Mouse (Mus musculus) embryonic facial prominence, embryonic 11.5 days (tissue): ENCODE results near the gene Tnni1. TPM values are rescaled to one million over a fixed set of nuclear protein-coding genes. Genes with fewer than 3 reads are reported as not detected.

Source experiments
- ATAC-seq: fragments of 200-750 bp; cut with Nextera tagmentation; replicated peaks from 2 replicates; pipeline ENCODE4 v1.8.0; 2017; ENCODE audit warnings: low read depth; ENCODE audit not compliant: insufficient number of reproducible peaks, low FRiP score, low TSS enrichment
- DNase-seq: peaks from one replicate; pipeline ENCODE4 v3.0.0-alpha.2; 2015; ENCODE audit warnings: low spot score
- H3K27ac ChIP-seq: fragments of 300-500 bp; sonication (generic); replicated peaks from 2 replicates; pipeline ENCODE4 v1.5.1; 2014; ENCODE audit warnings: mild to moderate bottlenecking, low read depth, low read length, control low read depth
- H3K27me3 ChIP-seq: fragments of 300-500 bp; sonication (generic); 2 replicates; pipeline ENCODE4 v1.6.1; 2014; ENCODE audit warnings: mild to moderate bottlenecking, low read length, moderate library complexity, mixed read lengths; ENCODE audit not compliant: control insufficient read depth, insufficient read depth
- H3K36me3 ChIP-seq: fragments of 300-500 bp; sonication (generic); replicated peaks from 2 replicates; pipeline ENCODE4 v1.6.1; 2014; ENCODE audit warnings: low read depth, mild to moderate bottlenecking, low read length, moderate library complexity, mixed read lengths; ENCODE audit not compliant: control insufficient read depth, insufficient read depth
- H3K4me1 ChIP-seq: fragments of 300-500 bp; sonication (generic); 2 replicates; pipeline ENCODE4 v1.6.1; 2014; ENCODE audit warnings: low read length, mixed read lengths; ENCODE audit not compliant: control insufficient read depth, insufficient read depth
- H3K4me2 ChIP-seq: fragments of 300-500 bp; sonication (generic); 2 replicates; pipeline ENCODE4 v1.6.1; 2014; ENCODE audit warnings: low read depth, mild to moderate bottlenecking, control low read depth, low read length, moderate library complexity
- H3K4me3 ChIP-seq: fragments of 300-500 bp; sonication (generic); 2 replicates; pipeline ENCODE4 v1.5.1; 2014; ENCODE audit warnings: low read depth, low read length, control low read depth
- H3K9ac ChIP-seq: fragments of 300-500 bp; sonication (generic); replicated peaks from 2 replicates; pipeline ENCODE4 v1.6.1; 2014; ENCODE audit warnings: mild to moderate bottlenecking, control low read depth, low read length
- H3K9me3 ChIP-seq: fragments of 300-500 bp; sonication (generic); replicated peaks from 2 replicates; pipeline ENCODE4 v1.6.1; 2016; ENCODE audit warnings: mild to moderate bottlenecking, low read length, inconsistent platforms, mixed read lengths; ENCODE audit not compliant: control insufficient read depth
- WGBS: fragments of 180-500 bp; shearing (Covaris S2); extraction: QIAGEN DNeasy Blood & Tissue Kit; methylation state at CpG from one replicate; pipeline ENCODE4 v1.1.7; 2014; 5-methylcytosine and 5-hydroxymethylcytosine counted together
- polyA plus RNA-seq: library from polyadenylated mRNA; unstranded; fragments of >200 nt; fragmentation: Nextera tagmentation; extraction: Ambion mirVana; gene quantifications from 2 replicates; pipeline ENCODE4 v1.2.1, GENCODE M21; 2014

Gene Tnni1
- 12.5 and 19.1 TPM in 2 replicates for polyA plus RNA-seq

DNA sequence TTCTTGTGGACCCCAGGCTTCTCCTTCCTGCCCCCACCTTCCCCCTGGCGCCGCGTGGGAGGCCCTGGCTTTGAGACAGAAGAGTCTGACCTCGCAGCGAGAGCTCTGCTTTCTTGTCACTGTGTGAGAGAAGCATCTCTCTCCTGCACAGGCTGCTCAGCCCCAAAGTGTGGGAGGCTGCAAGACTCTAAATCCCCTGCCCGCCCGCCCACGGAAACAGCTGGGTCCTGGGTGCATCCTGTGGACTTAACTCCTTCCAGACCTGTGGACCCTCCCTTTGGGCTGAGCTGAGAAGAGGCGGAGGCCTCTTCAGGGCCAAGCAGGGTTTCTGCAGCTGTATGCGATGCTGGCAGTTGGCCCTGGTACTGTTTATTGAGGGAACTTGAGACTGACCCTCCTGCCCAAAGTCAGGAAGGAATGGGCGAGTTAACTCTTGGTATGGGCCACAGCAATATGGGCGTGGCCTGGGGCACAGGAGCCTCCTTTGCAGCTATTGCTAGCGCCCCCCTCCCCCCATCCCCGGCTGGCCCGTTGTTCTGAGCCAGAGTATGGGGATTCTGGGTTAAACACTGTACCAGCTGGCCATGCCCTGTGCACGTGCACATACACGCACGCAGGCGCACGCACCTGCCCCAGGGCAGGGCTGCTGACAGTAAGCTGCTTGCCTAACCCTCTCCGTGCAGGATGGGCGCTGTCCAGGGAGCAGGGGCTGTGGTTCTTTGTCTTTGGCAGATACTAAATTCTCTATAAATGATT is at the start of gene Tnni1:
TSS of gene Tnni1 (plus strand) at position 655 of the 756 bp plus-strand sequence.
- DNase-seq (peak; percentile 43), ATAC-seq (0 out of 2 replicates have a peak, but pooled peaks have one; percentile 32)
- no peaks in the 10 kb centered on the region for H3K9me3 ChIP-seq
- peak within 1 kb of the TSS; percentile 39; the same call in 1 of the 2 replicates for H3K9ac ChIP-seq
- peaks cover 5% of the 10 kb centered on the region for H3K4me1 ChIP-seq
- no peaks in the 10 kb centered on the region for H3K36me3 ChIP-seq
- no peak within 1 kb of the TSS for H3K4me3 ChIP-seq
- peak within 1 kb of the TSS; percentile 32; the same call in 1 of the 2 replicates for H3K27ac ChIP-seq
- peak within 1 kb of the TSS; percentile 17 for H3K4me2 ChIP-seq
- WGBS, result 27% methylated on average over 22 of the region's 22 CpGs
- no peaks in the 10 kb centered on the region for H3K27me3 ChIP-seq

DNA sequence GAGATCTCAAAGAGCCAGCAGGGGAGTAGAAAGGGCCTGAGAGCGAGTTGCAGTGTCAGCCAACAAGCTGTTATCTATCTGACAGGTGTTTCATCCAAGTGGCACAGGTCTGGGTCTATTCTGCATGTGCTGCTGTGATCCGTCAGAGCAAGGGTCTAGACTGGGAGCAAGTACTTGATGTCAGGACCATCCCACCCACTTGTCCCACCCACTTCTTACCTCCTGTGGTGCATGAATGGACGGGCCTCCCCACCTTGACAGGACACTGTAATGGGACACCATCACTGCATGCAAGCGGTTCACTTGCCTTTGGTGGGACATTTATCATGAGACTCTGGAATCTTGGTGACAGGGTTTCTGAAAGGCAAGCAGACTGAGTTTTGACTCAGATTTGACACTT is 49.4 kb upstream of the Tnni1 start:
- ATAC-seq (no peak), DNase-seq (no peak)
- Histone ChIP-seq H3K27me3 (no peaks in the 10 kb centered on the region), H3K4me1 (peaks cover 18% of the 10 kb centered on the region), H3K4me2 (peak overlapping the region; percentile 85), H3K9ac (peak overlapping the region; percentile 50), H3K27ac (no peak overlapping the region; the same call in 1 of the 2 replicates), H3K36me3 (no peaks in the 10 kb centered on the region), H3K9me3 (no peaks in the 10 kb centered on the region), H3K4me3 (peak overlapping the region; percentile 45)
- WGBS, result 25% methylated on average over 4 of the region's 4 CpGs

DNA sequence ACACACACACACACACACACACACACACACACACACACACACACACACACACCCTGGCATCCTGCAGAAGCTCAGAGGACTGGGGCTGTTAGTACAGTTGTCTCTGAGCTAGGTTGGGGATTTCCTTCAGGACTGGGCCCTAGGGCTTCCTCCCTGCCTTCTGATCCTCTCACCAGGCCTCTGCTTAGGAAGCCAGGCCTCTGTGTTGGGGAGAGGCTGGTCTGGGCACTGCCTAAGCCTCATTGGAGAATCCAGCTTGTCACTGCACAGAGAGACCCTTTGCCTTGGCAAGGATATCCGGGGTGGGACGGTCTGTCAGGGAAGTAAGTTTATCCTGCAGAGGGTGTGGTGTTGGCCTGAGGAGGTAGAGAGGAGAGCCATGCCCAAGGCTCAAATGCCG is 48.9 kb upstream of the Tnni1 start:
- Histone ChIP-seq H3K4me1 (peaks cover 20% of the 10 kb centered on the region), H3K27me3 (no peaks in the 10 kb centered on the region), H3K4me3 (no peak overlapping the region), H3K36me3 (no peaks in the 10 kb centered on the region), H3K9ac (peak overlapping the region; percentile 7; the same call in 1 of the 2 replicates), H3K9me3 (no peaks in the 10 kb centered on the region), H3K4me2 (peak overlapping the region; percentile 85; the same call in 1 of the 2 replicates), H3K27ac (no peak overlapping the region)
- 29% methylated on average over 3 of the region's 3 CpGs for WGBS
- no peak for DNase-seq
- no peak for ATAC-seq

DNA sequence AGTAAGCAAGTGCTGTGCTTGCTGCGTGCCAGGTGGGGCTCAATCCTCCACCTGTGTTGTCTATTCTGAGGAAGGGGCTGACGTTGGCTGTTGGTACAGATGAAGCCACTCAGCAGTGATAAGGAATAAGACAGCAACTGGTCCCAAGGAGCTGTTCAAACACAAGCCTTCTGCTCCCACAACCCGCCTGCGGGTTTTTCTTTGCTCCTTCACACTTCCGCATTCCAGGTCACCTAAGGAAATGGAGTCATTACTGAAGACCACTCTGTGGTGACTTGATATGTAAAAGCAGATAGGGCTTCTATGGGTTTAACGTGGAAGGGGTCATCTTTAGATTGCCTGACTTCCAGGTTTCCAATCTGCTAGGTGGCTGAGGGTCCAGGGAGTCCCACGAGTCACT is 47.8 kb upstream of the Tnni1 start:
- H3K27me3 ChIP-seq, result no peaks in the 10 kb centered on the region
- no peak overlapping the region for H3K4me2 ChIP-seq
- no peaks in the 10 kb centered on the region for H3K9me3 ChIP-seq
- H3K9ac ChIP-seq, result no peak overlapping the region
- peaks cover 24% of the 10 kb centered on the region for H3K4me1 ChIP-seq
- peak overlapping the region; percentile 65 for H3K27ac ChIP-seq
- no peak for ATAC-seq
- H3K4me3 ChIP-seq, result no peak overlapping the region
- no peaks in the 10 kb centered on the region for H3K36me3 ChIP-seq
- DNase-seq, result no peak
- 52% methylated on average over 7 of the region's 7 CpGs for WGBS

DNA sequence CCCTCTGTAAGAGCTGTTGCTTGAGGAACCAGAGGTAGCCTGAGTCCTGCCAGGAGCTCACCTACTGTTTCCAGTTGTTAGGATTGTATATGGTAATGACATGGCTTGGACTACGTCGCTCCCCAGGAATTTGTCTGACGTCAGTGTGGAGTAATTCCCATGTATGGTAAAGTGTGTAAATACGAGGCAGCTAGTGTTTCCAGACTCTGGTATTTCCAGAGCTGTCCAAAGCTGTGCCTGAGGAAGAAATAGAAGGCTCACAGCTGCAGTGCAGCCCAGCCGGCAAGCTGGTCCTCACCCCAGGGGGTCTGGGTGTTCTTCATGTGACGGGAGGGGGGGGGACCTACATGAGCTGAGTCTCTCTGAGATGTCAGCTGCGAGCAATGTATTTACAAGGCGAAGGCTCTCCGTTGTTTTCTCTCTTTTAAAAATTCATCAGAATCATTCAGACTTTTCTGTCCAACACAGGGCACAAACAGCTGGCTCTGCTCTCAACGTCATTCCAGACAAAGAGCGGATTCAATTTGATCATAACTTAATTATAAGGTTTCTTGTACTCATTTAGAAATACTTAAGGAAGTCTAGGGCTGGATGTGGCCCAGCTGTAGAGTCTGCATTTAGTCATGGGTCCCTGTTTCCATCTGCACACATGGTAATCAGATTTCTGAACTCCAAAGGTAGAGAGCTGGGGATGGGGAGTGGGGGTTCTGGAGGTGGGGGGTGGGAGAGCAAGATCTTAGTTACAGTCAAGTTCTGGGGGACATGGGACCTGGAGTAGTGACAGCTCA is 47.1 kb upstream of the Tnni1 start:
- Histone ChIP-seq H3K27me3 (no peaks in the 10 kb centered on the region), H3K27ac (peak overlapping the region; percentile 65), H3K9ac (no peak overlapping the region), H3K9me3 (no peaks in the 10 kb centered on the region), H3K4me1 (peaks cover 24% of the 10 kb centered on the region), H3K4me2 (no peak overlapping the region), H3K4me3 (no peak overlapping the region), H3K36me3 (no peaks in the 10 kb centered on the region)
- peak; percentile 74 for ATAC-seq
- peak; percentile 90 for DNase-seq
- WGBS, result 29% methylated on average over 11 of the region's 11 CpGs

DNA sequence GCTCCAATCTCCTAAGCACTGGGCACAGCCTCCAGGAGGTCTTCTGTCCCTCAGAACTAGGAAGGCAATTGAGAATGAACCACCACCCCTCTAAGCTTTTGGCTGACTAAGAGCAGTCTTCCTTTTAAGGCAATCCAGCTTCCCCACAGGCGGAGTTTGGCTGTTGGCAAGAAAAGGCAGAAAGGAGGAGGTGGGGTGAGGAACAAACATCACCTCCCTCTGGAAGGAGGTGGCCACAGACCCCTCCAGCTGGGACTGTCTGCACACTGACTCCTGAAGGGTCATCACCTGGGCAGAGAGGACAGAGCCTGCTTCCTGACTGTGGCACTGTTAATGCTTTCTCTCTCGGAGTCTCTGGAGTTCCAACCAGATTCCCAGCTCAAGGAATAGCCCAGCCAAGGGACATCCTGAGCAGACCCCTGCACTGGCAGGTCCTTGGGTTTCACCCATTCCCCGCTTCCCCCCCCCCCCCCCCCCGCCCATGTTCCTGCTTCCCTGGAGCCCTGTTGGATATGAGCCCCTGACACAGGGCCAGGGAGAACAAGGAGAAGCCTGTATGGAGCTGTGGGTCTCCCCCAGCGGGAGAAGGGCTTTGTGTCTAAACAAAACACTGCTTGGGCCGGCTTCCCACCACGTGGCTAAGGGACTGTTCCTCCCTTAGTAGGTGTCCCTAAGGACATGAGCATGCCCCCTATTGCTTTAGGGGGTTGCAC is 44.9 kb upstream of the Tnni1 start:
- no peaks in the 10 kb centered on the region for H3K27me3 ChIP-seq
- no peak overlapping the region for H3K27ac ChIP-seq
- H3K36me3 ChIP-seq, result no peaks in the 10 kb centered on the region
- ATAC-seq, result no peak
- DNase-seq, result no peak
- no peak overlapping the region for H3K4me3 ChIP-seq
- peaks cover 24% of the 10 kb centered on the region for H3K4me1 ChIP-seq
- H3K4me2 ChIP-seq, result no peak overlapping the region
- 21% methylated on average over 6 of the region's 7 CpGs for WGBS
- no peak overlapping the region for H3K9ac ChIP-seq
- no peaks in the 10 kb centered on the region for H3K9me3 ChIP-seq

DNA sequence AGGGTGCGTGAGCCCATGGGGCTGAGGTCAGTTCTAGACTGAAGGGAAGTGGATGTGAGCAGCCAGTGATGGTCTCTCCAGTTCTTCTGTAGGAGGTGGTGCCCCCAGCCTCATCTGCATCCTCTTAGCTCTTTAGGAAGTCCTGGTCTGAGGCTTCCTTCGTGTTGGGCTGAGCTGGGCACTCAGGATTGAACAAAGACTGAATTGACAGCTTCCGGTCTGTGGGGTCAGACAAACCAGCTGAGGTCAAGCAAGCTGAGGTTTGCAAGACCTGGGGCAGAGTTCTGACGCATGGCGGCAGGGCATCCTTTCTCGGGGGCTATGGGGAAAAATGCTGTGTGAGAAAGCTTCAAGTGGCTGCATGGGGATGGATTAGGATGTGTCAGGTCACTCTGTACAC is 43.8 kb upstream of the Tnni1 start:
- no peaks in the 10 kb centered on the region for H3K9me3 ChIP-seq
- peak overlapping the region; percentile 32; the same call in 1 of the 2 replicates for H3K9ac ChIP-seq
- DNase-seq, result no peak
- H3K27me3 ChIP-seq, result no peaks in the 10 kb centered on the region
- H3K4me1 ChIP-seq, result peaks cover 21% of the 10 kb centered on the region
- no peak for ATAC-seq
- no peak overlapping the region for H3K27ac ChIP-seq
- no peak overlapping the region for H3K4me3 ChIP-seq
- 13% methylated on average over 6 of the region's 6 CpGs for WGBS
- no peak overlapping the region for H3K4me2 ChIP-seq
- no peaks in the 10 kb centered on the region for H3K36me3 ChIP-seq
